Mouse (Mus musculus) layer of hippocampus, postnatal 10 days (tissue): ENCODE results near the gene Lss. TPM values are rescaled to one million over a fixed set of nuclear protein-coding genes. Genes with fewer than 3 reads are reported as not detected.

ENCODE experiments used
- DNase-seq, 2 experiments: peaks; one replicate each; pipeline ENCODE4 v3.0.0; 2021; ENCODE audit warnings: low spot score in 2 of 2
- total RNA-seq, 2 experiments: library from RNA; stranded (reverse); gene quantifications; 2 replicates each; pipeline ENCODE4 v1.2.3; 2021

The Lss gene
- total RNA-seq, 2 experiments from 2014 or later, result 62.0 to 65.8 TPM

DNA sequence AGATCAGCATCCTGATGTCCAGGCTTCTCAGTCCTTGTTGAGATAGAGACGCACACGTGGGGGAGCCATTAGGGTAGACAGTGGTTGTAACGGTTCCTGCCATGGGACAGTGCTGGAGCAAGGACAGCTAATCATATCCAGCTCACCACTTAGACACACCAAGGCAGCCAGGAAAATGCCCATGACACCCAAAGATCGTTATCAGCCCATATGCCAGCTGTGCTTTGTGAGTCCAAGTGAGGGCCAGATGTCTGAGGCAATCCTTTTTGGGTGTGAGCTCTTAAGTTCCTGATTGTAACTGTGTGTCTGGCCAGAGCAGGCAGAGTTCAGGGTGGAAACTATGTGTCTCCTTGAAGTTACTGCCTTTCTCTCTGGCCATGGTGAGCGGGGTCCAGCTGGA, 22.7 kb downstream of the Lss start:
- no peak for DNase-seq

DNA sequence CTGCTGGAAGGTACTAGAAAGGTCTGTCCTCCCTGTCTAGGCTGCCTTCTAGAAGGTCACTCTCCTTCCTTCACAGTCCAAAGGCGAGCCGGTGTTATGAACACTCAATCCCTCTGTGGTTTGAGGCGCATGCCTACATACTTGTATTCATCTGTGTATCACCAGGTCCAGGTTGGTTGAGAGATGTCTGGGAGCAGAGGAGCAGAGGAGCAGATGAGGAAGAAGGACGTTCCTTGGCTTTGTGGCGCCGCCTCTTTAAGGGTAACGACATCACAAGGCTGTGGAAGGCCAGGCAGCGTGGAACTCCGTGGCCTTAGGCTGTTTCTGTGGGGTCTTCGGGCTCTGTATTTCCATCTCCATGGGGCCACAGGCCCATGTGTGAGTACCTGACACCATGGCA, 30.6 kb downstream of the Lss start, which contains the start of gene Spatc1l:
Gene Spatc1l, plus strand, starts transcription at position 301 of the 400 bp plus-strand sequence.
- DNase-seq, result no peak

GRCm38 (mm10) chr10:76569996-76570685, 38.8 kb downstream of the Lss start:
- no peak for DNase-seq

DNA sequence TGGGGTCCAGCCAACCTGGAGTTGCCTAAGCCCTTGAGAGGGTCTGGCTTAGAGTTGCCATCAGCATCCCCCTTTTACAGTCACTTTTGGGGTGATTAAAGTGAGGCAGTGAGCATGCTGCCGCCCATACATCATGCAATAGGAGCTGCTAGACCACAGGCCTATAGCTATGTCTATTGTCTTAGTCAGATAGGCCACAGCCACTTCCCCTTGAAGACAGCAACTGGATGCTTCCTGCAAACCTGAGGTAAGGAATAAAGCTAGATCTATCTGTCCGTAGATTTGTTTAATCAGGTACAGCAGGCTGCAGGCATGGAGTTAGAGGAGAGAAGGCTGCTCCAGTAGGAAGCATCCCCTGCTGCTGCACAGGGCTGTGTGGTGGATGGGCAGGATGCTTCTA, 39.7 kb downstream of the Lss start:
- DNase-seq, result no peak

GRCm38 (mm10) chr10:76572151-76572550, 40.8 kb downstream of the Lss start:
- no peak for DNase-seq

- no peak for DNase-seq
These were observed 44.0 kb downstream of the Lss start, which contains the start of gene Ftcd for GRCm38 (mm10) chr10:76575374-76575773. TSS of gene Ftcd (plus strand) at chr10:76575648.

DNA sequence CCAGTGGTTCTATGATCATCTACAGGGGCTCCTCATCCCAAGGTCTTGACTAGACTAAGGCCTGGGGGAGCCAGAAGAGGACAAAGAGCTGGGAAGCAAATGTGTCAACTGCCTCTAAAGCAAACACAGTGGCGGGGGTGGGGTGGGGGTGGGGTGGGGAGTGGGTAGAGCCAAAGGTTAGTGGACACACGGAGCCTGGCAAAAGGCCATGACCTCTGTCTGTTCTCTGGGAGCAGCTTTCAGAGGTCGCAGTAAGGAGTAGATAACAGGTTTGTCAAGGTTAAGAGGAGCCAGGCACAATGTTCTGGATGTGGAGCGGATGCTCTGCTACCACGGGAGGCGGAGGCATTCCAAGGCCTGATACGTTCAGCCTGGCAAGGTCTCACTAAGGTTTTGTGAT, 45.5 kb downstream of the Lss start:
- no peak for DNase-seq

DNA sequence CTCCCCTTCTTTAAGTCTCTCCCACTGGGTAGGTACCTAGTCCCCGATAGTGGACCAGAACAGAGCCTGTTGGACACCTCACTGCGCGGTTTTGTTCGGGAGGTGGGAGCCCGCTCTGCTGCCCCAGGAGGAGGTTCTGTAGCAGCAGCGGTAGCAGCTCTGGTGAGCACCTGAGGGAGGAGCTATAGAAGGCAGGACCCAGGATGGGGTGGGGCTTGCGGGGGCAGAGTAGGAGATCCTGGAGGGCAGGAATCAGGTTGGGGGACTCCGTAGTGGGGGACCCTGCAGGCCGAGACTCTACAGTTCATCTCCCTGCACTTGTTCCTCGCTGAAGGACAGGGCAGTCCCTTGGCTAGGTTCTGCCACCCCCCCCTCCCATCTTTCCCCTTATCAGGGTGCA, 52.8 kb downstream of the Lss start:
- no peak for DNase-seq

DNA sequence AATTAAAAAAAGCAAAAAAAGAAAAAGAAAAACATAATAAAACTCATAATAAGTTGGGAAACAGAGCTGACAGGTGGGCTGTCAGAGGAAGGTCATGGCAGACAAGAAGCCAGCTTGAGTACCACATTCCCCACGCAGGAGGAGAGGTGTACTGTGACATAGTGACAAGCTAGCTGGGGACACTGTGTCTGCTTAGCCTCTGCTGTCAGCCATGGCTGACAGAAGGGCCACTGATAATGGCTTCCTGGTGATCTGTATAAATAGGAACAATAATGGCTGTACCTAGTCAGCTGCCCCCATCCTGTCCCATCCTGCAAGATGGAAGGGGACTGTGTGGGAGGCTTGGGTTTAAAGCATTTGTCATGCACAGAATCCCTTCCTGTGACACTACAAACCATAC, 54.8 kb downstream of the Lss start:
- no peak for DNase-seq

DNA sequence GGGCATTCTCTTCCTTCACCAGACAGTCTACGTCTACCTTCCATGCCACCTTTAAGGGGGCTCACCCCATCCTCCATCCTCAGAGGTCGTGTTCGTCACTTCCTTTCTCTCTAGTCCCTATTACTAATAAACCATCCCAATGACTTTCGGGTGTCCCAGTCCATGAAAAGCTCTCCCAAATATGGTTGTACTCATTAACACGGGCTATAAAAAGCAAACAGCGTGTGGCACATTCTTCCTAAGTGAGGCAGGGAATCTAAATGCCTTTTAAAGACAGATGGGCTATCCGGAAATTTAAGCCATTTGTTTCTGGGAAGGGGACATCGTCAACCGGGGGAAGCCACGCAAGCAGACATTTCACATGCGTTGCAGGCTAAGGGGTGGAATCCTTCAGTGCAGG, 58.8 kb downstream of the Lss start:
- no peak for DNase-seq

DNA sequence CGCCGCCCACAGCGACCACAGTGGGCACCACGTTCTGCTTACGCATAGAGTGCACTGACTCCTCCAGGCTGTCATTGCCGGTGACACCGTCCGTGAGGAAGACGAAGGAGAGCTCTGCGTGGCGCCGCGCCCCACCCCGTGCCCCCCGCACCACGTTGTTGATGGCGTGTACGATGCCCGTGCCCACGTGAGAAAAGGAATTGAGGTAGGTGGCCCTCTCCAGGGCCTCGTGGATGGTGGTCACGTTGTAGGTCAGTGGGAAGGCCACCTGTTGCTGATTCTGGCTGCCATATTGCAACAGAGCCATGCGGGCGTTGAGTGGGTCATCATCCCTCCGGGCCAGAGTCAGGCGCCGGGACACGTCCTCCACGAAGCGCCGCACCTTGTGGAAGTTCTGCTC, 65.0 kb downstream of the Lss start:
- no peak for DNase-seq

GRCm38 (mm10) chr10:76602690-76603089, 71.3 kb downstream of the Lss start:
- DNase-seq, result no peak

Other genes starting within 250 kb of the Lss start
- gene Dip2a, start 186.3 kb upstream of the Lss start, total RNA-seq, result 10 to 100 TPM; 60.6 to 63.2 TPM
- not detected for gene AC141477.1, start 91.1 kb upstream of the Lss start, total RNA-seq
- 10 to 100 TPM; 14.6 to 15.8 TPM for gene Pcnt, start 88.8 kb upstream of the Lss start, total RNA-seq
- not detected for gene 2610028H24Rik, start 82.5 kb upstream of the Lss start, total RNA-seq
- 10 to 100 TPM; 47.0 to 49.1 TPM for gene Mcm3ap, start 62.7 kb upstream of the Lss start, total RNA-seq
- gene Ybey, start 62.5 kb upstream of the Lss start, total RNA-seq, result 1 to 10 TPM; 3.5 to 3.7 TPM
- gene Spatc1l, start 30.7 kb downstream of the Lss start, total RNA-seq, result not detected
- not detected for gene Ftcd, start 44.1 kb downstream of the Lss start, total RNA-seq
- 10 to 100 TPM; 15.6 to 17.8 TPM for gene Col6a2, start 92.0 kb downstream of the Lss start, total RNA-seq
- gene Col6a1, start 194.6 kb downstream of the Lss start, total RNA-seq, result 10 to 100 TPM; 38.0 to 38.9 TPM